Mouse (Mus musculus): ENCODE results near the gene Fndc10.
"Not testable (repeated sequence)": the region's sequence is repeated elsewhere in the genome, so short reads cannot be mapped to it uniquely, and the experiment has no call there.

Fndc10 gene

DNA sequence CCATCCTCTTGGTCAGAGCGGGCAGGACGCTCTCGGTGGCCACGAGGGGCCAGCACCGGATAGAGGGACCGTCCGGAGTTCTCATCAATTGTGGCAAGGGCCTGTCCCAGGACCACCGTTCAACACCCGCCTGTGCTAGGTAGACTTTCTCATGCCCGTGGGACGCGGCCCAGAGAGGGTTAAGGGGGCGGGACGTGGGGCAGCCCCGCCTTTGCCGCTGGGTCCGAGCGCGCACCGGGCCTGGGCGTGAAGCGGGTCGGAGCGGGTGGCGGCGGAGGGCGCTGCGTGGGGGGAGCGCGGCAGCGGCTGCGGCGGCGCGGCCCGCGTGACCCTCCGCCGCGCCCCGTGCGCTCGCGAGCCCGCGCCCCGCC lies at the start of gene Fndc10:
Gene Fndc10, plus strand, starts transcription at position 232 of the 371 bp plus-strand sequence.
- peak; percentile 86 for DNase-seq (ENCODE audit: low spot score in 2 of 2)

- not testable (repeated sequence) for DNase-seq (ENCODE audit: low spot score in 2 of 2)
Measured at GRCm38 (mm10) chr4:155645308-155645707, 48.8 kb upstream of the Fndc10 start, which contains the start of gene Gm10563. Gene Gm10563, minus strand, starts transcription at chr4:155645408.

GRCm38 (mm10) chr4:155645721-155646120 lies 48.4 kb upstream of the Fndc10 start:
- no peak for DNase-seq (ENCODE audit: low spot score in 2 of 2)

DNA sequence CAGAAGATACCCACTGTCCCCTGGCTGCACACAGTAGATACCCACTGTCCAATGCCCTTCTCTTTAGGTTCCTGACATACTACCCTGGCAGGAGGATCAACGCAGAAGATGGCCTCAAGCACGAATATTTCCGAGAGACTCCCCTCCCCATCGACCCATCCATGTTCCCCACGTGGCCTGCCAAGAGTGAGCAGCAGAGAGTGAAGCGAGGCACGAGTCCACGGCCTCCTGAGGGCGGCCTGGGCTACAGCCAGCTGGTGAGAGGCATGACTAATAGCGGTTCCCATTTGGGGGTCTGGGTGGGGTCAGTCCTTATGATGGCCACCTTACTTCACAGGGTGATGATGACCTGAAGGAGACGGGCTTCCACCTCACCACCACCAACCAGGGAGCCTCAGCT lies 44.8 kb upstream of the Fndc10 start:
- DNase-seq (ENCODE audit: low spot score in 2 of 2): no peak

GRCm38 (mm10) chr4:155651553-155652269 lies 42.4 kb upstream of the Fndc10 start:
- no peak for DNase-seq (ENCODE audit: low spot score in 2 of 2)

DNA sequence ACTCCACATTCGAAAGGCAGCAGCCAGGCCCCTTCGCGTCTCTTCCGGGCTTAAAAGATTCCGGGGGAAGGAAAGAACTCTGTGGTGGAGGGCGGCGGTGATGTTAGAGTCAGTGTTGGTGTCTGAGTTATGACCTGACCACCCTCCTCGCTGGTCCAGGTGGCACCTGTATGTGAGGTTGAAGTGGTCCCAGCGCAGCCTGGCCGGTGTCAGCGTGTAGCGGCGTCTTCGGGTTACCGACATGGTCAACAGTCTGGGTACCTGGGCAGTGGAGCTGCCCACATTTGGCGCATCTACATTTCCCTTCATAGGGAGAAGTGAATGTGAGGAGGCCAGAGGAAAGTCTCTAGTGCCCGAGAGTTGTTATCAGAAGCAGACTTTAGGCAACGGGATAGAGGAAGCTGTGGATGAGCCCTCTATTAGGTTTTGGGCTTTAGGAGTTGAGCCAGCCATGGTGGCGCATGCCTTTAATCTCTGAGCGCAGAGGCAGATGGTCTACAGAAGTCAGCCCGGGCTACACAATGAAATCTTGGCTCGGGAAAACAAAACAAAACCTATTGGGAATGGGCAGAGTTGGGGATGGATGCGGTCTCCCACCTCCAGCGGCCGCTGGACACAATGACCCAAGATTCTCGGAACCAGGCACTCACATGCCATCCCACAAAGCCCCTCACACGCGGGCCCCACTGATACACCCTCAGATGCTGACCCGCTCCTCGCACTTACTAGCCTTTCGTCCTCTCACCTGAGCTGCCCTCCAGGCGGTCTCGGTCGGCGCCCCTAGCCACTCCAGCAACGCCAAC lies 41.7 kb upstream of the Fndc10 start:
- no peak for DNase-seq (ENCODE audit: low spot score in 2 of 2)

DNA sequence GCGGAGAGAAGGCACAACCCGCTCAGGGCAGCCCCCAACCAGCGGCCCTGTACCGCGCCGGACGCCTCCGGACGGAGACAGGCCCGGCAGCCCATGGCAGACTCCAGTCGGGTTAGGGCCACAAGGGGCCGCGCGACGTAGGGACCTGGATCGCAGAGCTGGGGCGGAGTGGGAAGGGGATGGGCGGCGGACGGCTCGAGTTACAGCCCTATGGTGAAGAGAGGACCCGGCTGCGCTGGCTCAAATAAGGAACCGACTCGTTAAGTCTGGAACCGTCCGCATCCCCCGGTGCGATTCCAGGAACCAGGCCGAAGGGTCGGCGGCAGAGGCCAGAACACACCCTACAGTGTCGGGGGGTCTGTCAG lies 41.1 kb upstream of the Fndc10 start, which contains the start of gene Mmp23:
Gene Mmp23, minus strand, starts transcription at position 299 of the 365 bp plus-strand sequence.
- DNase-seq (ENCODE audit: low spot score in 2 of 2): peak in 1 of 2 experiments; percentile 56

GRCm38 (mm10) chr4:155653451-155654182 lies 40.5 kb upstream of the Fndc10 start:
- DNase-seq (ENCODE audit: low spot score in 2 of 2): no peak

DNA sequence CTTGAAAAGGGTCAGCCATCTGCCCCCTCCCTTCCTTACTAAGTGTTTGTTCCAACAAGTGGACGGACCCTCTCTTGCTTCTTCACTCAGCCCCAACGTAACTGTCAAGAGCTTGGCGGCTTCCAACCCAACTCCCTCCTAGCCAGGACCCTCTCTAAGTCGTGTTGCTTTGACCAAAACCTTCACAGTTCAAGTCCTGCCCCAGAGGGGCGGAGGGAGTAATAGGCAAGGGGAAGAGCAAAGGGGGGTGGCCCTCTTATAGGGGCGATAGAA lies 40.0 kb upstream of the Fndc10 start:
- DNase-seq (ENCODE audit: low spot score in 2 of 2): no peak

- no peak for DNase-seq (ENCODE audit: low spot score in 2 of 2)
Measured at GRCm38 (mm10) chr4:155654456-155655298, 39.5 kb upstream of the Fndc10 start.

GRCm38 (mm10) chr4:155656214-155656751 lies 37.9 kb upstream of the Fndc10 start:
- no peak for DNase-seq (ENCODE audit: low spot score in 2 of 2)

- no peak for DNase-seq (ENCODE audit: low spot score in 2 of 2)
Measured at GRCm38 (mm10) chr4:155658961-155659360, 35.2 kb upstream of the Fndc10 start.

GRCm38 (mm10) chr4:155660641-155661040 lies 33.5 kb upstream of the Fndc10 start:
- DNase-seq (ENCODE audit: low spot score in 2 of 2): no peak

- no peak for DNase-seq (ENCODE audit: low spot score in 2 of 2)
Measured at GRCm38 (mm10) chr4:155666903-155667302, 27.2 kb upstream of the Fndc10 start.

GRCm38 (mm10) chr4:155668689-155669597 lies 25.2 kb upstream of the Fndc10 start, which contains the start of gene Mib2:
Gene Mib2, minus strand, starts transcription at chr4:155669198.
- DNase-seq (ENCODE audit: low spot score in 2 of 2): peak; percentile 98 to 99

- no peak for DNase-seq (ENCODE audit: low spot score in 2 of 2)
Measured at GRCm38 (mm10) chr4:155669598-155670075, 24.5 kb upstream of the Fndc10 start.

- DNase-seq (ENCODE audit: low spot score in 2 of 2): not testable (repeated sequence)
Measured at GRCm38 (mm10) chr4:155670236-155670635, 23.9 kb upstream of the Fndc10 start.

DNA sequence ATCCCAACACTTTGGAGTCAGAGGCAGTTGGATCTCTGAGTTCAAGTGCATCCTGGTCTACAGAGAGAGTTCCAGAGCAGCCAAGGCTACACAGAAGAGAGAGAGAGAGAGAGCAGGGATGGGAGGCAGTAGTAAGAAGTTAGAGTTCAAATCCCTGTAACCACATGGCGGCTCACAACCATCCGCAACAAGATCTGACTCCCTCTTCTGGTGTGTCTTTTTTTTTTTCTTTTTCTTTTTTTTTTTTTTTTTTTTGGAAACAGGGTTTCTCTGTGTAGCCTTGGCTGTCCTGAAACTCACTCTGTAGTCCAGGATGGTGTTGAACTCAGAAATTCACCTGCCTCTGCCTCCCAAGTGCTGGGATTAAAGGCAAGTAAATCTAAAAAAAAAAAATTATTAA lies 22.1 kb upstream of the Fndc10 start:
- no peak for DNase-seq (ENCODE audit: low spot score in 2 of 2)

GRCm38 (mm10) chr4:155675991-155676390 lies 18.2 kb upstream of the Fndc10 start:
- no peak for DNase-seq (ENCODE audit: low spot score in 2 of 2)
